Mouse (Mus musculus) embryonic fibroblast, embryonic 13.5 days (primary cell): ENCODE data around the gene Havcr2. TPM values are rescaled to one million over a fixed set of nuclear protein-coding genes. Genes with fewer than 3 reads are reported as not detected.
A peak's percentile ranks its signal among the peaks of the same experiment; 100 is the strongest.

Experiments used
- H3K27ac ChIP-seq: 2 replicates; pipeline ENCODE4 v1.5.1; 2012; ENCODE audit warnings: low read length, control low read depth, inconsistent platforms; ENCODE audit not compliant: insufficient read depth
- H3K4me1 ChIP-seq: 2 replicates; pipeline ENCODE4 v1.6.1; 2011; ENCODE audit warnings: low read length; ENCODE audit not compliant: control insufficient read depth, insufficient read depth
- H3K4me3 ChIP-seq: 2 replicates; pipeline ENCODE4 v1.5.1; 2011; ENCODE audit warnings: mild to moderate bottlenecking, control low read depth, low read length; ENCODE audit not compliant: insufficient read depth
- CTCF ChIP-seq: IDR thresholded peaks from 2 replicates; pipeline ENCODE4 v1.5.1; 2011; ENCODE audit warnings: mild to moderate bottlenecking, control low read depth, low read length, moderate library complexity, borderline replicate concordance; ENCODE audit not compliant: insufficient read depth
- POLR2A ChIP-seq: IDR thresholded peaks from 2 replicates; pipeline ENCODE4 v1.6.1; 2011; ENCODE audit warnings: low read depth, mild to moderate bottlenecking, control low read depth, low read length, moderate library complexity
- polyA plus RNA-seq: library from polyadenylated mRNA; stranded (reverse); fragments of >200 nt; gene quantifications from 2 replicates; pipeline ENCODE4 v1.2.4, GENCODE M21; 2011; ENCODE audit warnings: low read depth; ENCODE audit not compliant: missing spikeins, insufficient read length

Gene Havcr2
- polyA plus RNA-seq, 1 experiment = 0.44 TPM

DNA sequence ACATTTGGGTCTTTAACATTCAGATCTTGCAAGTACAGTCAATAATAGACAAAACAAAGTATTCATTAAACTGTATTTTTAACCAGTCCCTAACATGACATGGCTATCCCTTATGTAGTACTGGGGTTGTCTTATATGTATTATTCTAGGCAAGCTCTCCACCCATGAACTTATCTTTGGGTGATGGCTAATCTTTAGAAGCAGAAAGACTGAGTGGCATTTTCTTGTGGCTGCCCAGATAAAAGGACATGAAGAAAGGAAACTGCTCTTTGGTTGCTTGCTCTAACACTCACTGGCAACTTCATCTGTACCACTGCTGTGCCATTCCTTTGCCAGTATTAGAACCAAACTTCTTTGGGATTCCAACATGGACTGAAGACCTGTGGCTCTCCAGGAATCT lies 19.4 kb upstream of the Havcr2 start:
- H3K4me3 ChIP-seq = no peak overlapping the region
- no peak overlapping the region for H3K27ac ChIP-seq
- TF ChIP-seq POLR2A = no peak
- TF ChIP-seq CTCF = no peak
- H3K4me1 ChIP-seq = no peaks in the 10 kb centered on the region

DNA sequence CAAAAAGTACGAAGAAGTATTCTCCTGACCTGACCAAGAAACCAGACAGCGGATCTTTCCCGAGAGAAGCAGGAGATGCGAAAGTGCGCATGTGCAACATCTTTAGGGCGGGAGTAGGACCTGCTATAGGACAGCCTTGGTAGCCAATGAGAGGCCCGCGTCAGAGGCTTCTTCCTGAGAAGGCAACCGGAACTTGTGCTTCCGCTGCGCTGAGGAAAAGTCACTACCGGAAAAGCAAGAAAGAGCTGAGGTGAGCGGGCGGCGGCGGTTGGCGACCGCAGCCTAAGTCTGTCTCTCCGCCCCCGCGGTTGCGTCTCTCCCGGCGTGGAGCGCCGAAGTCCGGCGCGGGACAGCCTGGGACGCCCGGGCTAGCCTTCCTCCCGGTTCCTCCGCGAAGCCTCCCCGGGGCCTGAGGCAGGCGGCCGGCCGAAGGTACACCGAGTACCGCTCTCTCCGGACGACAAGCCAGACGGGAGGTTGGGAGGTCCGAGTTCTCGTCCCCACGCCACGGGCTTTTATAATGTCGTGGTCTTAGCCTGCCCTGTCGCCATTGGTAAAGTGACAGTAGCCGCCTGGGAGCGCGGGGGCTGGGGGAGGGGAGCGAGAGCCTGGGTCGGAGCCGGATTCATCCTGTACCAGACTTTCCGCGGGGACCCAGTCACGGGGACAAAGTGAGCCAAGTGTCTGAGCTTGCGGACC lies 17.8 kb upstream of the Havcr2 start, which contains the start of gene Med7:
Gene Med7 (plus strand): TSS at position 166 of the 699 bp plus-strand sequence.
- Histone ChIP-seq H3K4me3 (peak within 1 kb of the TSS; percentile 87), H3K4me1 (no peaks in the 10 kb centered on the region), H3K27ac (peak within 1 kb of the TSS; percentile 83)
- no peak for TF ChIP-seq CTCF
- peak; percentile 81 for TF ChIP-seq POLR2A

DNA sequence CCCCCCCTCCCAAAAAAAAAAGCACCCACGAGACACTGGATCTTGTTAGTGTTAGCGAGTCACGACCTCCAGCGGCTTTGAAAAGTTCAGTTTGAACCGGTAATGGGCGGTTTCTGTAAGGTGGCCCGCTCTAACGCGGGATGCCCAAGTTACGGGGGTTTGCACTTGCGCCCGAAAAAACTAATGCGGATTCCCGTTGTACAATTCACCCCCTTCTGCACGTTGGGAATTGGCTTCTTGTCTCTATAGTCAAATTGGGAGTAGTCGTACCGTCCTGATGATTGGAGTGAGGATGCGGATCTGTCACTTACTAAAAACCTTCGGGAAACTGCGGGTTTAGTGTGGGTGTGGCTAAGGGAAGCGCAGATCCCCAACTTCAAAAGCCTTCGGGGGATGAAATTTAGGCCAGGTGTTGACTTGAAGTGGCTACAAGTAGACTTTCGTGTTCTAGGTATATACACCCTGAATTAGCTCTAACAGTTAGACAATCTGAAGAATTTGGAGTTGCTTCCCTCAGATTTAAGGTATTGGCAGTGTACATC lies 17.2 kb upstream of the Havcr2 start:
- Histone ChIP-seq H3K4me3 (peak overlapping the region; percentile 87), H3K27ac (no peak overlapping the region), H3K4me1 (no peaks in the 10 kb centered on the region)
- TF ChIP-seq CTCF (no peak), POLR2A (no peak)

DNA sequence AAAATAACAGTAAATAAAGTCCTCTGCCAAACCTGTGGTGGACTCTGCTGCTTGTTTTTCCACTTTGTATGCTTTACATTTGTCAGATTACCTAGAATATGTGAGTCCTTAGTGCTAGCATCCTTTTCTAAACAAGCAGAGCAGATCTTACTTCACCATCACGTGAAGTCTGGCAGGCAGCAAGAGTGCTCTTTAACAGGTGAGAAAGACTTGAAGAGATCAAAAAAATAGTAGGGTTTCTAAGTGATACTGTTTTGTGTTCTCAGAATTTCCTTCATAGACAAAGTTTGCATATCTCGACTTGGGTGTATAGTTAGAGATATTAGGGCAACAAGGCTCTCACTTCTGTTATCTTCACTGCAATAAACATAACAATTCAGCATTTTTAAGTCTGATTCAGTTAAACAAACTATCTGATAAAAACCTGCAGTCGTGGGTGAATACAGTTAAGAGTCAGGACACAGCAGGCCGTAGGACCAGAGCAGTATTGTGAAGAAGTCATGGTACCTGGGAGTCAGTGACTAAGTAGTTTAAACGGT lies 15.7 kb upstream of the Havcr2 start:
- Histone ChIP-seq H3K4me3 (no peak overlapping the region), H3K27ac (no peak overlapping the region), H3K4me1 (no peaks in the 10 kb centered on the region)
- TF ChIP-seq CTCF (no peak), POLR2A (no peak)

DNA sequence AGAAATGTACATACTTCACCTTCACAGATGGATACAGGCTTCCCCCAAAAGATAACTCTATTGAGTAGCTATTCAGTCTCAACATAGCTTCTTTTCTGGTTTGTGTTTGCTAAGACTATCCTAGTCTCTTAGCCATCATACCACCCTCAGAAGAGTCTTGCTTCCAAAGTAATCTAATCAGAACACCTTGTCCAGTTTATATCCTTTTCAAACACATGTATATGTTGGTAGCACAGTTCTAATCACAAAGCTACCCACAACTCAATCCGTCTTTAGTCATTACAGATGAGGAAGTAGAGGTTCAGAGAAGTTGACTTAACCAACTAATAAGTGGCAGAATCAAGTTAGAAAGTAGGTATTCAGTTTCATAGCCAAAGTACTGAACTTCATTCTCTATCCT lies 13.0 kb upstream of the Havcr2 start:
- H3K27ac ChIP-seq = no peak overlapping the region
- no peak overlapping the region for H3K4me3 ChIP-seq
- TF ChIP-seq CTCF = no peak
- no peak for TF ChIP-seq POLR2A
- no peaks in the 10 kb centered on the region for H3K4me1 ChIP-seq

DNA sequence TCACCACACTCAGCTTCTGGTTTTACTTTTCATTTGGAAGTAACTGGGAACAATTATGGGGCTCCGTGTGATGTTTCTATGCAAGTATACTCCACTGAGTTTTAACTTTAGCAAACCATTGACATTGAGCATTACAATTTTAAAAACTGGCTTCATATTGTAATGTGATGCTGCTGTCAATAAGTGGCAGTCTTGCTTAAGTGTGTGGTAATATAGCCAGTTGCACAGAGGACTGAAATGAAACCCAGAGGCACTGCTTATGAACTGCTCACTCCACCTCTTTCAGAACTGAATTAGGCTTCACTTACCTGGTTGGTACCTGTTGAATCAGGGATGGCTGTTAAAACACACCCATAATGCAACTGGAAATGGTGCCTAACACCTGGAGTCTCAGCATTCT lies 11.6 kb upstream of the Havcr2 start:
- Histone ChIP-seq H3K4me1 (no peaks in the 10 kb centered on the region), H3K27ac (no peak overlapping the region), H3K4me3 (no peak overlapping the region)
- TF ChIP-seq CTCF = no peak

DNA sequence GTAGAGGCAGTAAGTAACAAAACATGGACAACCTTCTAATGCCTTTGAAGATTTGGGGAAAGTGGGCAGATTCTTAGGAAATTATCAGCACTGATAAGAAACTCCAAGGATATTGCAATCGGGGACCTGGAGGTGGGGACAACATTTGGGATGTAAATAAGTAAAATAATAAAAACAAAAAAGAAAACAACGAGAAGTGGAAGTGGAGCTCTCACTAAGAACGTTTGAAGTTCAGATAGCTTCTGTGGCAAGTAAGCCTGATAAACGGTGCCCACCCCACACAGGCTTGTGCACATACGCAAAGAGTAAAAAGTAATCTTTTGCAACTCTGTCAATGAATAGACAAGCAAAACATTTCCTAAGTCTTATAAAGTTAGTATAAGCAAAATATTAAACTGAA lies 10.8 kb upstream of the Havcr2 start:
- Histone ChIP-seq H3K4me3 (no peak overlapping the region), H3K4me1 (no peaks in the 10 kb centered on the region), H3K27ac (no peak overlapping the region)
- TF ChIP-seq CTCF (no peak), POLR2A (no peak)

DNA sequence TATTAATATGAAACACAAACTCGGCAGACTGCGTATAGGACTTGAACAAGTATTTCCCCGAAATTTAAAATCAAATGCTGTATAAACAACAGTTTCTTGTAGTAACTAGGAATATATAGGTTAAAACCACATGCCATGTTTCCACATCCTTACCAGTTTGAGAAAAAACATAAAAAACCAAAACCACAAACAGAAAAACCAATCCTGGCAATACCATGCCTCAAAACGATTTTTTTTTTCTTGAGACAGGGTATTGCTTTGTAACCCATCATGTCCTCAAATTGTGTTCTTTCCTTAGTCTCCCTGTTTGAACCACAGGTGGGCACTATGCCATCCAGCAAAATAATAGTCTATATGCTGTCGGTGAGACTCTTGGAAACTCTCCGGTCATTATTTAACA lies 8.6 kb upstream of the Havcr2 start:
- H3K4me1 ChIP-seq = no peaks in the 10 kb centered on the region
- no peak overlapping the region for H3K4me3 ChIP-seq
- no peak for TF ChIP-seq CTCF
- TF ChIP-seq POLR2A = no peak
- H3K27ac ChIP-seq = no peak overlapping the region

DNA sequence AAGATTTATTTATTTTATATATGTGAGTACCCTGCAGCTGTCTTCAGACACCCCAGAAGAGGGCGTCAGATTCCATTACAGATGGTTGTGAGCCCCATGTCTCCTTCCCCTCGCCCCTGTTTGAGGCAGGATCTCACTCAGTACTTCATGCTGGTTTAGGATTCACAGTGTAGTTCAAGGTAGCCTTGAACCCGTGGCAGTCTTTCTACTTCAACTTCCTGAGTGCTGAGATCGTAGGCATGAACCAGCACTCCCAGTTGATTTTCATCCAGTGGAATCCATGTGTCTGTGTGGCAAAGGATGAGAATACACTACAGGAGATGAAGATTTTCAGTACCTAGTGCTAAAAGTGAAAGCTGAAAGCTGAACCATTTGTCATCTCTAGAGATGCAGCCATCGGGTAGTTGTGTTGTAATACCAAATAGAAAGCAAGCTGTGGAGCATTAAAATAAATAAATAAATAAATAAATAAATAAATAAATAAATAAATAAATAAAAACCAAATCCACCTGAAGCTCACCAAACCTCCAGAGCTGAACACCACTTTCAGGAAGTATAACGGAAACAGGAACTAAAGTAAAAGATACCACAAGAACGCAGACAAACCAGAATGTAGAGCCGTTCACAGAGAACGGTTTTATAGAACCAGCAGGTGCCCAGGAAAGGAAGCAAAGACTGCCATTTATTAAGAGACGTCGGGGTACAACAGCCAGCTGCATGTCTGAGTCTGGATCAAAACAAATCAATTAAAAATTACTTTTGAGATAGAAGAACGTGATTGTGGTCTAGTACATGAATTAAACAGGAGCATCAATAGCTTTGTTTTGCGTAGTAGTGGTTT lies 6.9 kb upstream of the Havcr2 start:
- no peak overlapping the region for H3K4me3 ChIP-seq
- H3K4me1 ChIP-seq = no peaks in the 10 kb centered on the region
- TF ChIP-seq POLR2A (no peak), CTCF (no peak)
- no peak overlapping the region for H3K27ac ChIP-seq
